Mouse (Mus musculus): ENCODE measurements around the gene Crnn. TPM values are rescaled to one million over a fixed set of nuclear protein-coding genes. Genes with fewer than 3 reads are reported as not detected.

Gene Crnn
- not detected in 2 replicates for polyA plus RNA-seq (2016; fragmentation: Nextera tagmentation; extraction: Ambion mirVana)

DNA sequence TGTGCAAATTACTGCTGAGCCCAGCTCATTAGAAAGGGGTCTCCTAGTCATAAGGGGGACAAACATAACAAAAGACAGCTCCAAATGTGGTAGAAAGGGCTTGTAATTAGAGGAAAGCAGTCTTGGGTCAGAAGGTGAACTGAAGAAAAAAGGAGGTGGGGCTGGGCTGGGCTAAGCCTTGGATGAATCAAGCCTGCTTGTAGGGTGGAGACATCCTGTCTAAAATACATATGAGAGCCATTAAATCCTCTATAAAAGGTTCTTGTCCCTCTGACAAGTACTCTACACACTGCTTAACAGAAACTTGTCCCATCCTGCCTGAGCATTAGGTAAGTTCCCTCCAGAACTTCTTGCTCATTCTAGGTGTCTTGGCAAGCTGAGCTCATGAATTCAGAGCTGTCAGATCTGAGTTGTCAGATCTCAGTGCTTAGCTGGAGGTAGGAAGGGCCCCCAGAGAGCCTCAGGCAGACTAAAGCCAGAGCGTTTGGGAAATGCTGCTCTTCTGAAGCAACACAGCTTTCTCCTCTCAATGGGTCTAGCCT is at the start of gene Crnn:
Gene Crnn (plus strand): TSS at position 278 of the 542 bp plus-strand sequence.
- no peak for ATAC-seq (ENCODE audit: low FRiP score, low read depth)
- H3K4me2 ChIP-seq (replicated peaks) = no peak within 1 kb of the TSS
- no peak within 1 kb of the TSS for H3K27ac ChIP-seq
- no peaks in the 10 kb centered on the region for H3K4me1 ChIP-seq
- H3K9me3 ChIP-seq = no peaks in the 10 kb centered on the region
- no peak within 1 kb of the TSS for H3K9ac ChIP-seq
- H3K4me3 ChIP-seq = no peak within 1 kb of the TSS
- H3K27me3 ChIP-seq (replicated peaks) = no peaks in the 10 kb centered on the region
- WGBS = 50% methylated on average over 1 of the region's 1 CpGs
- no peaks in the 10 kb centered on the region for H3K36me3 ChIP-seq

DNA sequence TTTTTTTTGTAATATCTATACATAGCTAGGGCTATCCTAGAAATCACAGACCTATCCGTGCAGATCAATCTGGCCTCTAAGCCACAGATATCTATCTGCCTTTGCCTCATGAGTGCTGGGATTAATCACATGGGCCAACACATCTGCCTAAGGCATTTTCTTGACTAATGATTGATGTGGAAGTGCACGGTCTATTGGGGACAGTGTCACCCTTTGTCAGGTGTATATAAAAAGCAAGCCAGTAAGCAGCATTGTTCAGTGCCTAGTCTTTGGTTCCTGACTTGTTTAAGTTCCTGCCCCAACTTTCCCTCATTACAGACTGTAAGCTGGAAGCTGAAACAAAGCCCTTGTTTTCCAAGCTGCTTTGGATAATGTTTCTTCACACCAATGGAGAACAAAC is 48.1 kb upstream of the Crnn start:
- H3K9me3 ChIP-seq = no peaks in the 10 kb centered on the region
- no peak for ATAC-seq (ENCODE audit: low FRiP score, low read depth)
- no peak overlapping the region for H3K4me2 ChIP-seq (replicated peaks)
- no peak overlapping the region for H3K27ac ChIP-seq
- no peak overlapping the region for H3K9ac ChIP-seq
- no peaks in the 10 kb centered on the region for H3K36me3 ChIP-seq
- no peak overlapping the region for H3K4me3 ChIP-seq
- WGBS = 64% methylated on average over 2 of the region's 2 CpGs
- H3K27me3 ChIP-seq (replicated peaks) = no peaks in the 10 kb centered on the region
- no peaks in the 10 kb centered on the region for H3K4me1 ChIP-seq

DNA sequence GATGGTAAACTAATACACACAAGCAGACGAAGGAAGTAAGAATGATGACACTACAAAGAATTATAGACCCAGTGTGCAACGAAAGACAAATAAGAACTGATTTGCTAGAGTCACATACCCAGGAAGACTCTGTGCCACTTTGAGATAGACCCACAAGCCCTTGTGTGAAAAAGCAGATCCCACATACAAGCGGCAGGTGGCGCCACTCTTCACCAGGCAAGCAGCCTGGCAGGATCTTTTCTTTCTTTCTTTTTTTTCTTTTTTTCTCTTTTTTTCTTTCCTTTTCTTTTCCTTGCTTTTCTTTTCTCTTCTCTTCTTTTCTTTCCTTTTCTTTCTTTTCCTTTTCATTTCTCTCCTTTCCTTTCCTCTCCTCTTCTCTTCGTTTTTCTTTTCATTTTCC is 32.9 kb upstream of the Crnn start:
- Histone ChIP-seq H3K4me2 (replicated peaks) (no peak overlapping the region), H3K27me3 (replicated peaks) (no peaks in the 10 kb centered on the region), H3K27ac (no peak overlapping the region), H3K4me3 (no peak overlapping the region), H3K36me3 (no peaks in the 10 kb centered on the region), H3K4me1 (no peaks in the 10 kb centered on the region), H3K9me3 (no peaks in the 10 kb centered on the region), H3K9ac (no peak overlapping the region)
- 45% methylated on average over 5 of the region's 5 CpGs for WGBS
- no peak for ATAC-seq (ENCODE audit: low FRiP score, low read depth)

DNA sequence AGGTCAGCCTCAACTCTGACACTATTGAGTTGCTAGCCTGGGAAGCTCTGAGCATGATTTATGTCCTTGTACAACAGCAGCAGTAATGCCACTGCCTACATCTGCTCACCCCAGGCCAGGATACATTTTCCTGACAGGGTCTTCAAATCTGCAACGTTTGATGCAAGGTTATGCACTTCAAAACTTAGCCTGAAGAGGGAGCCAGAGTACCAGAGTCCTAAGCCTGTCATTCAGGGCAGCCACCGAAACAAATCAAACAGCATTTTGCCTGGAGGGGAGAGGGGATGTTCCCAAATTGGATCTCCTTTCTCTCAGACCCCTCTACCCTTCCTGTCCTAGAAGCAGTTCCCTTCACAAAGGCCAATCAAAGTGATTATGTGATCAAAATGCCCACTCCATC is 30.1 kb upstream of the Crnn start:
- peak; percentile 41; the same call in 1 of the 2 replicates for ATAC-seq (ENCODE audit: low FRiP score, low read depth)
- Histone ChIP-seq H3K9ac (no peak overlapping the region), H3K36me3 (no peaks in the 10 kb centered on the region), H3K4me1 (no peaks in the 10 kb centered on the region), H3K27ac (no peak overlapping the region), H3K4me3 (no peak overlapping the region), H3K9me3 (no peaks in the 10 kb centered on the region), H3K4me2 (replicated peaks) (no peak overlapping the region), H3K27me3 (replicated peaks) (no peaks in the 10 kb centered on the region)
- 10% methylated on average over 2 of the region's 2 CpGs for WGBS

DNA sequence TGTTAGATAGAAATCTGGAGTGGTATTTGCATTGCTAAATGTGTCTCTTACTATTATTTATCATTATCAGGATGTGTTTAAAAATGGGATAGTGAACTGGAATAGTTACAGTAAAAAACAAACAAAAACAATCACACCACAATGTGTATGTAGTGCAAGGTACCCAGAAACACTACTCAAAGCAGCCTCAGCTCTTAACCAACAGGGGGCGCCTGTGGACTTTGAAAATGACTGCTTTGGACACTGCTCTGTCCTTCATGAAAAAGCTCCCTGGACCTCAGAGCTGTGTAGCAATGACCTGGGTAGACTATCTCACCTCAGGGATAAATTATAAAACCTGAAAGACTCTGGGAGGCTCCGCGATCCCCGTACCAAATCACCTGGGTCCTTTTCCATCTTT is 25.5 kb upstream of the Crnn start:
- Histone ChIP-seq H3K4me1 (no peaks in the 10 kb centered on the region), H3K36me3 (no peaks in the 10 kb centered on the region), H3K4me3 (no peak overlapping the region), H3K9me3 (no peaks in the 10 kb centered on the region), H3K27ac (no peak overlapping the region), H3K9ac (no peak overlapping the region), H3K27me3 (replicated peaks) (no peaks in the 10 kb centered on the region), H3K4me2 (replicated peaks) (no peak overlapping the region)
- ATAC-seq (ENCODE audit: low FRiP score, low read depth) = no peak
- 53% methylated on average over 4 of the region's 4 CpGs for WGBS

DNA sequence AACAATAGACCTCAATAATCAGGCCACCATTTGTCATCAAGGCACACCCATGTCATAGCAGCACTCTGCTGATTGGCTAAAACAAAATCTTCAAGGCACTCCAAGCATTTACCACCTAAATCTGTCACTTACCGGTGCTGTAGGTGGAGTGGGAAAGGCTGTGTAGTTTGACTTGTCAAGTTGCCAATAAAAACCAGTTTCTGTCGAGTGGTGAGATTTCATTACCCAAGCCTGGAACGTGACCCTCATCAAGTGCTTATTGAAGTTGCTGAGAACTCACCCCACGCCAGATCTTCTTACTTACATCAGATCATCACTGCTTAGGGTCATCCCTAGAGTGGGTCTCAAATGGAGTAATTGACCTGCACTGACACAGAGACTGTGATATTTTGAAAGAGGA is 16.5 kb upstream of the Crnn start:
- ATAC-seq (ENCODE audit: low FRiP score, low read depth) = no peak
- H3K27ac ChIP-seq = no peak overlapping the region

DNA sequence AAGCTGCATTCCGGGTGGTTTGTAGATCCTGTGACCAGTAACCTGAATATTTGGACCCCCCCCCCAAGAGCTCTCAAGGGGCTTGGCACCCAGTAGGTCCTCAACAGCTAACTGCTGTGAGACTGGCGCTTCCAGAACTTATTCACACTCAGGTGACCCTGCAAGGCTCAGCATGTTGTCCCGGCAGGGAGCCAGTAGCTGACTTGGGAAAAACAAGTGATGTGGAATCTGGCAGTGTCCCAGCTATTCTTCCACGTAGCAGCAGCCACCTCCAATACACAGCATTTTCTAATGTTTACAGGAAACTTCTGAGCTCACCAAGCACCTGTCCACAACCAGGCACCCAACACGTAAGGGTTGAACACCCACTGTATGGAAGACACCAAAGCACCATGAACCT is 15.5 kb upstream of the Crnn start:
- H3K4me1 ChIP-seq = no peaks in the 10 kb centered on the region
- H3K4me3 ChIP-seq = no peak overlapping the region
- H3K4me2 ChIP-seq (replicated peaks) = no peak overlapping the region
- H3K27me3 ChIP-seq (replicated peaks) = no peaks in the 10 kb centered on the region
- H3K9me3 ChIP-seq = no peaks in the 10 kb centered on the region
- 65% methylated on average over 5 of the region's 5 CpGs for WGBS
- no peak overlapping the region for H3K9ac ChIP-seq
- no peaks in the 10 kb centered on the region for H3K36me3 ChIP-seq
- ATAC-seq (ENCODE audit: low FRiP score, low read depth) = no peak
- H3K27ac ChIP-seq = no peak overlapping the region

More for the DNA sequence above, 16.5 kb upstream of the Crnn start:
- no peaks in the 10 kb centered on the region for H3K4me1 ChIP-seq
- H3K4me3 ChIP-seq = no peak overlapping the region
- H3K9ac ChIP-seq = no peak overlapping the region
- 54% methylated on average over 4 of the region's 4 CpGs for WGBS
- no peaks in the 10 kb centered on the region for H3K36me3 ChIP-seq
- no peaks in the 10 kb centered on the region for H3K9me3 ChIP-seq
- no peaks in the 10 kb centered on the region for H3K27me3 ChIP-seq (replicated peaks)
- no peak overlapping the region for H3K4me2 ChIP-seq (replicated peaks)

DNA sequence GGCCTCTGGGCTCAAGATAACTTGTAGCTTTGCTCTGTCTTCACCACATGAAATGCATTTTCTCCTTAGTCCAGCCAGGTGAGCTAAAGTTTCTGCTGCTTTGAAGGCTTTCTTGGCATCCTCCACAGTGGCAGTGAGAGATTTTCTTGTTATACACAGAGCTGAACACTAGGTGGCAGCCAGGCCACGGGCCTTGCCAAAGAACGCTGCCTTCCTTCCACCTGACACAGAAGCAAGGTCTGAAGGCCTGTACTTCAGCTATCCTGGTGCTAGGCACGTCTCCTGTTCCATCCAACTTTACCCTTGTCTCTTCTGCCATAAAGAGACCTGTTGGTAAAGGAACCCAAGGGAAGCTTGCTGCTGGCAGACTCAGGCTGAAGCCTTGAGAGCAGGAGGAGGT is 14.1 kb upstream of the Crnn start:
- 15% methylated on average over 3 of the region's 3 CpGs for WGBS

DNA sequence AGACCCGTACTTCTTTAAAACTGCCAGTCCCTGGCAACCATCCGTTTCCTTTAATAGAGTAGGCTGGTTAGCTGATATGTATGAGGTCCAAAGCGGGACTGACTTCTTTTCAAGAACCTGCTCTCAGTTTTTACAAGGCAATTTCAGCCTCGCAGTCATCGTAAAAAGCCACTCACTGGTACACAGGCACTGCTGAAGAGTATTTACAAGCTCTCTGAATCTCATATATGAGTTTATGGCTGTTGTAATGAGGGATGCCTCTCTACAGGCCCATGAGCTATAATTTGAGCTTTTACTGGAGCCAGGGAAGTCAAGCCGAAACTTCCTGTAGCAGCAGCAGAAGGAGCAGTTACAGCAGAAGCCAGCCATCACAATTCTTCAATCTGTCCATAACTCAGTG is 17.9 kb downstream of the Crnn start:
- Histone ChIP-seq H3K27ac (no peak overlapping the region), H3K36me3 (no peaks in the 10 kb centered on the region), H3K9ac (no peak overlapping the region), H3K4me1 (no peaks in the 10 kb centered on the region), H3K9me3 (no peaks in the 10 kb centered on the region), H3K4me3 (no peak overlapping the region), H3K27me3 (replicated peaks) (no peaks in the 10 kb centered on the region), H3K4me2 (replicated peaks) (no peak overlapping the region)
- ATAC-seq (ENCODE audit: low FRiP score, low read depth) = no peak
- 28% methylated on average over 6 of the region's 6 CpGs for WGBS

More for the DNA sequence above, 14.1 kb upstream of the Crnn start:
- no peaks in the 10 kb centered on the region for H3K36me3 ChIP-seq
- no peak overlapping the region for H3K9ac ChIP-seq
- H3K9me3 ChIP-seq = no peaks in the 10 kb centered on the region
- no peak overlapping the region for H3K4me2 ChIP-seq (replicated peaks)
- no peaks in the 10 kb centered on the region for H3K4me1 ChIP-seq
- peak; percentile 63; the same call in 1 of the 2 replicates for ATAC-seq (ENCODE audit: low FRiP score, low read depth)
- no peak overlapping the region for H3K4me3 ChIP-seq
- H3K27ac ChIP-seq = no peak overlapping the region
- no peaks in the 10 kb centered on the region for H3K27me3 ChIP-seq (replicated peaks)

DNA sequence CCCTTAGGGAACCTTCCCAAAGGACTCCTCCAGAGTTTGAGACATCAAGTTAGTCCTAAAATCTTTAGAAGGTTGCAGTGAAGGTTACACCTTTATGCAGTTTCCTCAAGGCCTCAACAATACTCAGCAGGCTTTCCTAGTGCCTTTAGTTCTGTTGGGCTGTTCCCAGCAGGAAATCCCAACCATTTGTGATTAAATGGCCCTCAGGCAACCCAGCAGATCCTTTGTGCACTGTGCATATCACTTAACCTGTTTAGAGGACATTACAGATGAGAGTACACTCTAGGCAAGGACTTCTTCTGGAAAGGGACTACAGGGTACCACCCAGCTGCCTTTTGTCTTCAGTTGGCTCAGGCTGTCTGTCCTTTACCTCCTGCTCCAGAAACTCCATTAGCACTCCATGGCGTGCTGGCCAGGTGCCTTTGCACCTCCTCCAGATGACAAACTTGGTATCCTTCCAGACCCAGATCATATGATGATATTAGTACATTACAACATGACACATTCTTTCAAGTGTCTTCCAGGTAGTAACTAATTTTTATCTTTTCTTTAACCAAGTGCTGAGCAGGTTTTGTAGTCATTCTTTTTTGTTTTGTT is 18.5 kb downstream of the Crnn start:
- no peak overlapping the region for H3K27ac ChIP-seq
- ATAC-seq (ENCODE audit: low FRiP score, low read depth) = no peak
- H3K4me2 ChIP-seq (replicated peaks) = no peak overlapping the region
- no peaks in the 10 kb centered on the region for H3K9me3 ChIP-seq
- no peaks in the 10 kb centered on the region for H3K4me1 ChIP-seq
- H3K27me3 ChIP-seq (replicated peaks) = no peaks in the 10 kb centered on the region
- WGBS = 51% methylated on average over 1 of the region's 1 CpGs
- H3K4me3 ChIP-seq = no peak overlapping the region
- no peaks in the 10 kb centered on the region for H3K36me3 ChIP-seq
- H3K9ac ChIP-seq = no peak overlapping the region

DNA sequence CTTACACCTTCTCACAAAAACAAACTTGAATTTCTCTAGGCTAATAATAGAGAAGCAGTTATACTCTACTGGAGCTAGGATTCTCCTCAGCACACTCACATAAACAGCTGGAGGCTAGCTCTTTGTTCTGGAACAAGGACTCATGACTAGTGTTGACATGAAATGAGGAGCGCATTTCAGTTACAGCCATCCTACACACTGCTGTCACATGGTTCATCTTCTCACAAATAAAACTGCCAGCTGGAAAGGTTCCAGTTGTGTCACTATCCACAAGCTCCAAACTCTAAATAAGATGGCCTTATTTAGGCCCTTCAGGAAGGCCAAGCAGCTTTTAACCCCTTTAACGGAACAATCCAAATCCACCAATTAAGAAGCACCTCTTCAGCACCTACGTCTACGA is 36.3 kb downstream of the Crnn start:
- WGBS = 94% methylated on average over 4 of the region's 4 CpGs
- Histone ChIP-seq H3K9me3 (no peaks in the 10 kb centered on the region), H3K4me3 (no peak overlapping the region), H3K27me3 (replicated peaks) (no peaks in the 10 kb centered on the region), H3K36me3 (no peaks in the 10 kb centered on the region), H3K9ac (no peak overlapping the region), H3K4me2 (replicated peaks) (no peak overlapping the region), H3K27ac (no peak overlapping the region), H3K4me1 (no peaks in the 10 kb centered on the region)
- no peak for ATAC-seq (ENCODE audit: low FRiP score, low read depth)

DNA sequence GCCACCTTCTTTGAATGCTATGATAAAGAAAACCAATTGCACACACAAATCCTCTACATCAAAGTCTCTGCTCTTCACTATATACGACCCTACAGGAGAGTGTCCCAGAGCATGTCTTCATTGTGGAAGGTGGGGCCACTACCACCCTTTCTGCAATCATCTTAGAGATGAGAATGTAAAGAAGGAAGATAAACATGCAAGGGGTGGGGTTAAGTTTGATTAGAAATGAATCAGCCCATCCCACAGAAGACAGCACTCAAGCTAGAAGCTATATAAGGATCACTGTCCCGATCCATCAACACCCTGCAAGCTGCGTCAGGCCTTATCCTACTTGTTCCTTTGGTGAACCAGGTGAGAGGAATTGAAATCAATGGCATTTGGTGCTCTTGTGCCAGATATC is 52.4 kb downstream of the Crnn start, which contains the start of gene Flg2:
Gene Flg2 (plus strand): TSS at position 301 of the 400 bp plus-strand sequence.
- 84% methylated on average over 3 of the region's 3 CpGs for WGBS
- no peaks in the 10 kb centered on the region for H3K27me3 ChIP-seq (replicated peaks)
- no peak for ATAC-seq (ENCODE audit: low FRiP score, low read depth)

More for the DNA sequence above, 52.4 kb downstream of the Crnn start, which contains the start of gene Flg2:
- H3K36me3 ChIP-seq = no peaks in the 10 kb centered on the region
- H3K4me1 ChIP-seq = no peaks in the 10 kb centered on the region
- H3K27ac ChIP-seq = no peak within 1 kb of the TSS
- H3K9ac ChIP-seq = no peak within 1 kb of the TSS
- H3K4me3 ChIP-seq = no peak within 1 kb of the TSS
- H3K9me3 ChIP-seq = no peaks in the 10 kb centered on the region
- H3K4me2 ChIP-seq (replicated peaks) = no peak within 1 kb of the TSS
